Mouse (Mus musculus) spleen, adult 2 months (tissue): ENCODE results near the gene Galnt6.

Experiments used
- CTCF ChIP-seq: fragments of 200-500 bp; IDR thresholded peaks from 2 replicates; pipeline ENCODE4 v1.5.1; 2011; ENCODE audit warnings: mild to moderate bottlenecking, inconsistent platforms; ENCODE audit not compliant: insufficient read depth, insufficient read length, insufficient replicate concordance; ENCODE audit errors: extremely low read depth
- POLR2A ChIP-seq: fragments of 200-500 bp; IDR thresholded peaks from 2 replicates; pipeline ENCODE4 v1.6.1; 2011; ENCODE audit warnings: low read depth, low read length, inconsistent platforms

DNA sequence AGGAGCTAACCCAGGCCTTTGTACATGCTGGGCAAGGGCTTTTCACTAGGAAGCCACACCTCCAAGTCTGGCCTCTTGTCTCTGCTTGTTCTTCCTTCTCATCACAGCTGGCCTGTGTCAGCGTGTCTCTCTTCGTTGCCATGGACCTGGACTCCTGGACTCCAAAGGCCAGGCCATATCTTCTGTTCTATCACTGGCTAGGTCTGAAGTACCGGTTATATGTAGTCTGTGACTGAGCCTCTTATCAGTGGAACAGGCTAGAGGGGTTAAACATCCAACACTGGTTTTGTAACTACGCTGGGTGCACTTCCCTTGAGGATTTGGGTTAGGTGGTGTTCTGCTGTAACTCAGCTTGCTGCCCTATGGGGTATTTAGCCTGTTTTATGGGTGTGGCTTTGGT is 7.2 kb downstream of the Galnt6 start:
- no peak for TF ChIP-seq POLR2A
- no peak for TF ChIP-seq CTCF
